Mouse (Mus musculus): ENCODE data around the gene Grm4. TPM values are rescaled to one million over a fixed set of nuclear protein-coding genes. Genes with fewer than 3 reads are reported as not detected.

The Grm4 gene
- polyA plus RNA-seq, 1 experiment from 2014 or later = 10.0 TPM

GRCm38 (mm10) chr17:27448749-27449148 is 72.5 kb downstream of the Grm4 start:
- no peak for ATAC-seq
- 54% methylated on average over 6 of the region's 6 CpGs for WGBS
- peaks cover 8% of the 10 kb centered on the region for H3K4me1 ChIP-seq (ENCODE audit: control insufficient read depth, insufficient read depth, low read depth, low read length)

GRCm38 (mm10) chr17:27445364-27446075 is 75.7 kb downstream of the Grm4 start:
- Histone ChIP-seq H3K36me3 (ENCODE audit: control insufficient read depth, insufficient read depth, low read length) (no peaks in the 10 kb centered on the region), H3K4me2 (ENCODE audit: low read length) (no peak overlapping the region), H3K4me3 (ENCODE audit: low read length) (no peak overlapping the region), H3K4me1 (ENCODE audit: control insufficient read depth, insufficient read depth, low read depth, low read length) (peaks cover 11% of the 10 kb centered on the region), H3K9ac (ENCODE audit: low read depth, low read length) (no peak overlapping the region), H3K27ac (ENCODE audit: low read depth, low read length) (peak overlapping the region; percentile 51; the same call in 1 of the 2 replicates), H3K27me3 (replicated peaks; ENCODE audit: control insufficient read depth, insufficient read depth, low read length) (no peaks in the 10 kb centered on the region; the same call in 1 of the 2 replicates), H3K9me3 (ENCODE audit: control insufficient read depth, low read length) (no peaks in the 10 kb centered on the region)
- ATAC-seq = peak; percentile 37
- WGBS = 36% methylated on average over 17 of the region's 17 CpGs

More at GRCm38 (mm10) chr17:27448749-27449148, 72.5 kb downstream of the Grm4 start:
- Histone ChIP-seq H3K4me2 (ENCODE audit: low read length) (no peak overlapping the region), H3K36me3 (ENCODE audit: control insufficient read depth, insufficient read depth, low read length) (no peaks in the 10 kb centered on the region), H3K9ac (ENCODE audit: low read depth, low read length) (no peak overlapping the region), H3K4me3 (ENCODE audit: low read length) (no peak overlapping the region), H3K9me3 (ENCODE audit: control insufficient read depth, low read length) (no peaks in the 10 kb centered on the region), H3K27me3 (replicated peaks; ENCODE audit: control insufficient read depth, insufficient read depth, low read length) (no peaks in the 10 kb centered on the region; the same call in 1 of the 2 replicates), H3K27ac (ENCODE audit: low read depth, low read length) (no peak overlapping the region)

DNA sequence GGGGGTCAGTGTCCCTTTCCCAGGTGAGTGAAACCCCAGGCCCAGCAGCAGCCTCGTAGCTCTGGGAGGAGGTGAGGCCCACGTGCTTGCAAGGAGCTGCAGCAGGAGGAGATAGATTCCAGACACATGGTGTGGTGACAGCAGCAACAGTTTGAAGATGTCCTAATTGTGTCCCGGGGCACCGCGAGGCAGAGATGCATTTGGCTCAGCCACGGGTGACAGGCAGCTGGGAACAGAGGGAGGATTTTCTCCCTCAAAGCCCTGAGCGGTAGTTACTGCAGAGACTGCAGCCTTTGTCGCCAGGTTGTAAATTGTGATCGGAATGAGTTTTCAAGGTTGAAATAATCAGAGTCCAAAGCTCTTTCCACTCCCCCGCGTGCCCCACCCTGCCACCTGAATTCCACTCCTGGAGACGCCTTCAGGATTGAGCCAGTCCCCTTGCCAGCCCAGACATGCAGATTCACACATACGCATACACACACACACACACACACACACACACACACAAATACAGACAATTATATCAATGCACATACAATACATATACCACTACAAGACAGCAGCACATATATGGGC is 78.6 kb downstream of the Grm4 start:
- Histone ChIP-seq H3K27ac (ENCODE audit: low read depth, low read length) (no peak overlapping the region), H3K9me3 (ENCODE audit: control insufficient read depth, low read length) (no peaks in the 10 kb centered on the region), H3K4me3 (ENCODE audit: low read length) (no peak overlapping the region), H3K9ac (ENCODE audit: low read depth, low read length) (no peak overlapping the region), H3K36me3 (ENCODE audit: control insufficient read depth, insufficient read depth, low read length) (no peaks in the 10 kb centered on the region), H3K4me1 (ENCODE audit: control insufficient read depth, insufficient read depth, low read depth, low read length) (peaks cover 11% of the 10 kb centered on the region), H3K4me2 (ENCODE audit: low read length) (no peak overlapping the region), H3K27me3 (replicated peaks; ENCODE audit: control insufficient read depth, insufficient read depth, low read length) (no peaks in the 10 kb centered on the region; the same call in 1 of the 2 replicates)
- 39% methylated on average over 13 of the region's 13 CpGs for WGBS
- ATAC-seq = no peak

- Histone ChIP-seq H3K27ac (ENCODE audit: low read depth, low read length) (no peak overlapping the region), H3K9me3 (ENCODE audit: control insufficient read depth, low read length) (no peaks in the 10 kb centered on the region), H3K4me3 (ENCODE audit: low read length) (no peak overlapping the region), H3K9ac (ENCODE audit: low read depth, low read length) (no peak overlapping the region), H3K4me1 (ENCODE audit: control insufficient read depth, insufficient read depth, low read depth, low read length) (peaks cover 11% of the 10 kb centered on the region), H3K4me2 (ENCODE audit: low read length) (no peak overlapping the region), H3K36me3 (ENCODE audit: control insufficient read depth, insufficient read depth, low read length) (no peaks in the 10 kb centered on the region), H3K27me3 (replicated peaks; ENCODE audit: control insufficient read depth, insufficient read depth, low read length) (no peaks in the 10 kb centered on the region)
- no peak for ATAC-seq
- WGBS = 72% methylated on average over 7 of the region's 7 CpGs
These were observed 79.4 kb downstream of the Grm4 start for GRCm38 (mm10) chr17:27441778-27442177.

GRCm38 (mm10) chr17:27435799-27436198 is 85.4 kb downstream of the Grm4 start:
- H3K36me3 ChIP-seq (ENCODE audit: control insufficient read depth, insufficient read depth, low read length) = no peaks in the 10 kb centered on the region
- peaks cover 9% of the 10 kb centered on the region for H3K4me1 ChIP-seq (ENCODE audit: control insufficient read depth, insufficient read depth, low read depth, low read length)
- H3K27ac ChIP-seq (ENCODE audit: low read depth, low read length) = no peak overlapping the region
- no peak overlapping the region for H3K4me2 ChIP-seq (ENCODE audit: low read length)
- ATAC-seq = peak; percentile 41; the same call in 1 of the 2 replicates
- no peak overlapping the region for H3K9ac ChIP-seq (ENCODE audit: low read depth, low read length)
- H3K27me3 ChIP-seq (replicated peaks; ENCODE audit: control insufficient read depth, insufficient read depth, low read length) = no peaks in the 10 kb centered on the region
- 18% methylated on average over 13 of the region's 13 CpGs for WGBS
- H3K4me3 ChIP-seq (ENCODE audit: low read length) = no peak overlapping the region
- H3K9me3 ChIP-seq (ENCODE audit: control insufficient read depth, low read length) = no peaks in the 10 kb centered on the region

- H3K9ac ChIP-seq (ENCODE audit: low read depth, low read length) = no peak overlapping the region
- H3K4me3 ChIP-seq (ENCODE audit: low read length) = no peak overlapping the region
- ATAC-seq = no peak
- WGBS = 91% methylated on average over 15 of the region's 15 CpGs
- H3K9me3 ChIP-seq (ENCODE audit: control insufficient read depth, low read length) = no peaks in the 10 kb centered on the region
- H3K36me3 ChIP-seq (ENCODE audit: control insufficient read depth, insufficient read depth, low read length) = no peaks in the 10 kb centered on the region
- H3K4me2 ChIP-seq (ENCODE audit: low read length) = no peak overlapping the region
- peaks cover 9% of the 10 kb centered on the region for H3K4me1 ChIP-seq (ENCODE audit: control insufficient read depth, insufficient read depth, low read depth, low read length)
- no peak overlapping the region for H3K27ac ChIP-seq (ENCODE audit: low read depth, low read length)
- no peaks in the 10 kb centered on the region for H3K27me3 ChIP-seq (replicated peaks; ENCODE audit: control insufficient read depth, insufficient read depth, low read length)
These were observed 86.0 kb downstream of the Grm4 start for GRCm38 (mm10) chr17:27435225-27435624.

- 79% methylated on average over 1 of the region's 1 CpGs for WGBS
- no peak overlapping the region for H3K27ac ChIP-seq (ENCODE audit: low read depth, low read length)
- H3K4me1 ChIP-seq (ENCODE audit: control insufficient read depth, insufficient read depth, low read depth, low read length) = peaks cover 9% of the 10 kb centered on the region
- H3K9ac ChIP-seq (ENCODE audit: low read depth, low read length) = no peak overlapping the region
- ATAC-seq = no peak
- H3K9me3 ChIP-seq (ENCODE audit: control insufficient read depth, low read length) = no peaks in the 10 kb centered on the region
- no peak overlapping the region for H3K4me2 ChIP-seq (ENCODE audit: low read length)
- no peak overlapping the region for H3K4me3 ChIP-seq (ENCODE audit: low read length)
- H3K36me3 ChIP-seq (ENCODE audit: control insufficient read depth, insufficient read depth, low read length) = no peaks in the 10 kb centered on the region
- no peaks in the 10 kb centered on the region for H3K27me3 ChIP-seq (replicated peaks; ENCODE audit: control insufficient read depth, insufficient read depth, low read length)
These were observed 87.1 kb downstream of the Grm4 start for GRCm38 (mm10) chr17:27434066-27434465.

- H3K27ac ChIP-seq (ENCODE audit: low read depth, low read length) = no peak overlapping the region
- H3K4me1 ChIP-seq (ENCODE audit: control insufficient read depth, insufficient read depth, low read depth, low read length) = peaks cover 9% of the 10 kb centered on the region
- no peak overlapping the region for H3K4me3 ChIP-seq (ENCODE audit: low read length)
- no peak overlapping the region for H3K4me2 ChIP-seq (ENCODE audit: low read length)
- H3K9me3 ChIP-seq (ENCODE audit: control insufficient read depth, low read length) = peaks cover 4% of the 10 kb centered on the region; the same call in 1 of the 2 replicates
- no peak for ATAC-seq
- no peak overlapping the region for H3K9ac ChIP-seq (ENCODE audit: low read depth, low read length)
- H3K27me3 ChIP-seq (replicated peaks; ENCODE audit: control insufficient read depth, insufficient read depth, low read length) = no peaks in the 10 kb centered on the region
- 54% methylated on average over 3 of the region's 3 CpGs for WGBS
- H3K36me3 ChIP-seq (ENCODE audit: control insufficient read depth, insufficient read depth, low read length) = no peaks in the 10 kb centered on the region
These were observed 88.0 kb downstream of the Grm4 start for GRCm38 (mm10) chr17:27433179-27433680.

- H3K4me2 ChIP-seq (ENCODE audit: low read length) = no peak overlapping the region
- peaks cover 5% of the 10 kb centered on the region; the same call in 1 of the 2 replicates for H3K9me3 ChIP-seq (ENCODE audit: control insufficient read depth, low read length)
- H3K9ac ChIP-seq (ENCODE audit: low read depth, low read length) = no peak overlapping the region
- H3K4me1 ChIP-seq (ENCODE audit: control insufficient read depth, insufficient read depth, low read depth, low read length) = peaks cover 9% of the 10 kb centered on the region
- H3K36me3 ChIP-seq (ENCODE audit: control insufficient read depth, insufficient read depth, low read length) = no peaks in the 10 kb centered on the region
- 38% methylated on average over 9 of the region's 9 CpGs for WGBS
- H3K27me3 ChIP-seq (replicated peaks; ENCODE audit: control insufficient read depth, insufficient read depth, low read length) = no peaks in the 10 kb centered on the region
- no peak overlapping the region for H3K4me3 ChIP-seq (ENCODE audit: low read length)
- no peak for ATAC-seq
- H3K27ac ChIP-seq (ENCODE audit: low read depth, low read length) = no peak overlapping the region
These were observed 89.0 kb downstream of the Grm4 start for GRCm38 (mm10) chr17:27432145-27432650.

Measured in hindbrain, embryonic 16.5 days (tissue).